Mouse (Mus musculus) erythroblast, embryonic 14.5 days (primary cell): Measurements from ENCODE around the gene Foxc1.

Experiments used
- GATA1 ChIP-seq: IDR thresholded peaks from 2 replicates; pipeline ENCODE4 v1.6.1; 2012; ENCODE audit warnings: low read length, inconsistent platforms, mixed read lengths
- TAL1 ChIP-seq: IDR thresholded peaks from 3 replicates; pipeline ENCODE4 v1.6.1; 2012; ENCODE audit warnings: low read length, inconsistent platforms, mixed read lengths

GRCm38 (mm10) chr13:31761057-31761456 lies 45.4 kb upstream of the Foxc1 start:
- TF ChIP-seq TAL1 (no peak), GATA1 (no peak)
